Mouse (Mus musculus): ENCODE measurements at regions not wholly inside any gene's neighbourhood (a gene's known extent, or its start where the extent isn't known, plus 50 kb on each side); places are given as distances from the start of the nearest gene placed in this dataset.

DNA sequence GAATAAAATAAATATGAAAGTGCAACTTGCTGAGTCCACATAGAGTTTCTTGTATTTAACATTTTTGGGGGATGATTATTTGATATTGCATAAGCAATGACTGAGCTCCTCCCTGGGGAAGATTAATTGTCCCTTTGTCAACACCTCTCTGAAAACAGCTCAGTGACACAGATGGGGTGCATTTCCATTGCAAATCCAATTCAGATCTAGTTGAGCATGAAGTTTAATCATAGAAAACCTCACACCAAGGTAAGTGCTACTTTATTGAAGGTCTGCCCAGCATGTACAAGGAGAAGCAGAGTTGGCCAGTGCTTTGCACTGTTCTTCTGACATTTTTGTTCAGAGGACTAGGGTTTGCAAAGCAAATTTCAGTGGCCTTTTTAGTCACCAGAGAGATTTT is 827.5 kb upstream of the Cdh6 start:
- peak; percentile 81 for DNase-seq (ENCODE audit: low read depth)
- no peak for TF ChIP-seq POLR2A (IDR thresholded peaks at IDR 0.05; ENCODE audit: borderline replicate concordance, extremely low read depth, insufficient read depth, insufficient read length, poor library complexity, severe bottlenecking)
- TF ChIP-seq CTCF (IDR thresholded peaks at IDR 0.05; ENCODE audit: borderline replicate concordance, extremely low read depth, insufficient read depth, insufficient read length), result no peak

DNA sequence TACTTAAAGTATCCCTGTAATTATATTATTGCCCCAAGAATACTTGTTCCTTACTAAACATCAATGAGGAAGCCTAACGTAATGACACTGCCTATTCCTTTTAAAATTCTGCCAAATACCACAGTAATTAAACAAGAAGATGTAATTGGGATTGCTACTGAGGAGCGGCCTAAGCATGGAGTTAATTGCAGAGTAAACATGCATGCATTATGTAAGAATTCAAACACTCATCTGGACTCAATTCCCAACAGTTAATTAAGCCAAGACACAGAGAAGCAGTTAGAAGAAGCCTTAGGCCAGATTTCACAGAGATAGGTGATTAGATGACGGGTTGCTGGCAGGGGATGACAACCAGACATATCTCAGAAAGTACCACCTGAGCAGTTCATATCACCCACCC is 816.3 kb upstream of the Cdh6 start:
- DNase-seq (ENCODE audit: low read depth), result peak; percentile 86
- TF ChIP-seq CTCF (IDR thresholded peaks at IDR 0.05; ENCODE audit: borderline replicate concordance, extremely low read depth, insufficient read depth, insufficient read length) (no peak), POLR2A (IDR thresholded peaks at IDR 0.05; ENCODE audit: borderline replicate concordance, extremely low read depth, insufficient read depth, insufficient read length, poor library complexity, severe bottlenecking) (no peak)

DNA sequence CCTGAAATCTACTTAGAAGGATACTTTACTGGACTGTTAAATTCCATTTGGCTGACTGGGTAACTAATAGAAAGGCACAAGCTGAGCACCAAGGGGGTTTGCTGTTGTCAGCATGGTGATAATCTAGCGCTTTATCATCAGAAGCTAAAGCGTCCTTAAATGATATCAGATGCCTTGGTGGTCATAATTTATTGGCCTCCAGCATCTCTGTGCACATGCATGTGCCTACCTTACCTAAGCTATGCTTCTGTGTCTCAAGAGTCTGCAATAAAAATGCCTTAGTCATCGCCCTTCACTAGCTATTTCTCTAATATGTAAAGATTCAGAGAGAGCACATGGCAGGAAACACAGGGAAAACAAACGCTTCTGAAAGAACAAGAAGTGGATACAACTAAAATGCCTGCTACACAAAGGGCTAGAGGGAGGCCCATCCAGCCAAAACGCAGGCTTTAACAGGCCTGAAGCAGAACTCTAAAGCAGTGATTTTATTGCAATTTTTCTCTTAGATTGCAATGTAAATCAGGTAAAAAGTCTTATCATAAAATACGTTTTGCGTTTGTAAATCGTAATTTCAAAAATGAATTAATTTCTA is 815.5 kb upstream of the Cdh6 start:
- TF ChIP-seq POLR2A (IDR thresholded peaks at IDR 0.05; ENCODE audit: borderline replicate concordance, extremely low read depth, insufficient read depth, insufficient read length, poor library complexity, severe bottlenecking) (no peak), CTCF (IDR thresholded peaks at IDR 0.05; ENCODE audit: borderline replicate concordance, extremely low read depth, insufficient read depth, insufficient read length) (no peak)
- DNase-seq (ENCODE audit: low read depth), result peak; percentile 44

DNA sequence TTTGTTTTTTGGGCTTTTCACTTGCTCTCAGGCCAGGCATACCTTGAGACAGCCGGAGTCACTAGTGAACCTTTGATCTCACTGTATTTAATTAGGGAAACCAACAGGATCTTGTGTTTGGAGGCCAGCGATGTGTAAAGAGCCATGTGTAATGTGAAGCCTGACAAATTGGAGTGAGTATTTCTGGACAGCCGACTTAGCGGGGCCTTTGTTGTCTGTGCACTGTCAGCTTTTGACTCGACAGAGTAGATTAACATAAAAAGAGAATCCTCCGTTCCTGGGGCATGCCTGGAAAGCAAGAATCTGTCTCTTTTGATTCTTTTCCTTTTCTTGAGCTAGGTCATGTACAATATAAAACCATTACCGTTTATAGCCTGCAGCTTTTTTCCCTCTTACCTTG is 796.3 kb upstream of the Cdh6 start:
- DNase-seq (ENCODE audit: low read depth), result peak; percentile 85
- TF ChIP-seq POLR2A (IDR thresholded peaks at IDR 0.05; ENCODE audit: borderline replicate concordance, extremely low read depth, insufficient read depth, insufficient read length, poor library complexity, severe bottlenecking), result no peak
- TF ChIP-seq CTCF (IDR thresholded peaks at IDR 0.05; ENCODE audit: borderline replicate concordance, extremely low read depth, insufficient read depth, insufficient read length), result no peak

Data from brain, embryonic 14.5 days (tissue).